Mouse (Mus musculus) ES-E14 (cell line): ENCODE data around the gene Adam21. TPM values are rescaled to one million over a fixed set of nuclear protein-coding genes. Genes with fewer than 3 reads are reported as not detected.

Experiments used
- DNase-seq: peaks from one replicate; pipeline ENCODE4 v3.0.0-alpha.2; 2013; ENCODE audit warnings: low read depth, low spot score
- H3K27ac ChIP-seq: 2 replicates; pipeline ENCODE4 v1.5.1; 2012; ENCODE audit warnings: low read depth, mild to moderate bottlenecking, low read length, moderate library complexity, mixed read lengths; ENCODE audit not compliant: poor library complexity, insufficient read depth, severe bottlenecking
- H3K36me3 ChIP-seq: 2 replicates; pipeline ENCODE4 v1.6.1; 2012; ENCODE audit warnings: mild to moderate bottlenecking, low read length, moderate library complexity, mixed read lengths; ENCODE audit not compliant: control insufficient read depth, poor library complexity, insufficient read depth, severe bottlenecking
- H3K4me1 ChIP-seq, 2 experiments: fragments of 150-350 bp in 1 of 2; sonication (generic) in 1 of 2; 2 replicates each; pipeline ENCODE4 v1.6.1; 2012; ENCODE audit warnings: low read length in 2 of 2, mild to moderate bottlenecking in 1 of 2, mixed read lengths in 1 of 2; ENCODE audit not compliant: control insufficient read depth in 2 of 2, insufficient read depth in 2 of 2, poor library complexity in 1 of 2
- H3K4me3 ChIP-seq, 2 experiments: fragments of 150-350 bp in 1 of 2; sonication (generic) in 1 of 2; 2 replicates each; pipeline ENCODE4 v1.5.1; 2012; ENCODE audit warnings: low read length in 2 of 2, low read depth in 1 of 2, mild to moderate bottlenecking in 1 of 2, mixed read lengths in 1 of 2; ENCODE audit not compliant: insufficient read depth in 1 of 2, poor library complexity in 1 of 2, severe bottlenecking in 1 of 2
- H3K9ac ChIP-seq: 2 replicates; pipeline ENCODE4 v1.6.1; 2012; ENCODE audit warnings: low read depth, mild to moderate bottlenecking, low read length, mixed read lengths; ENCODE audit not compliant: poor library complexity, insufficient read depth, severe bottlenecking
- H3K9me3 ChIP-seq: fragments of 150-350 bp; sonication (generic); 2 replicates; pipeline ENCODE4 v1.6.1; 2012; ENCODE audit warnings: low read depth, mild to moderate bottlenecking, low read length; ENCODE audit not compliant: control insufficient read depth, insufficient read depth
- CHD2 ChIP-seq: IDR thresholded peaks from 2 replicates; pipeline ENCODE4 v1.6.1; 2014; ENCODE audit warnings: mild to moderate bottlenecking, low read depth, low read length, inconsistent platforms
- HCFC1 ChIP-seq: IDR thresholded peaks from 2 replicates; pipeline ENCODE4 v1.6.1; 2012; ENCODE audit warnings: low read length, inconsistent platforms, borderline replicate concordance; ENCODE audit not compliant: insufficient read depth
- MAFK ChIP-seq: IDR thresholded peaks from 2 replicates; pipeline ENCODE4 v1.6.1; 2014; ENCODE audit warnings: mild to moderate bottlenecking, low read depth, low read length, inconsistent platforms; ENCODE audit not compliant: insufficient read depth
- ZC3H11A ChIP-seq: IDR thresholded peaks from 2 replicates; pipeline ENCODE4 v1.6.1; 2012; ENCODE audit warnings: low read depth, mild to moderate bottlenecking, inconsistent platforms, low read length, borderline replicate concordance
- ZNF384 ChIP-seq: IDR thresholded peaks from 2 replicates; pipeline ENCODE4 v1.6.1; 2012; ENCODE audit warnings: low read depth, low read length, inconsistent platforms
- in situ Hi-C, 2 experiments: fragments of 600-800 bp; cut with MboI; formaldehyde crosslinking; loops; one replicate each; pipeline ENCODE4 v1.15.1; 2025; ENCODE audit warnings: low sequenced_read_pairs in 2 of 2, inconsistent platforms in 1 of 2; ENCODE audit not compliant: unreplicated experiment in 2 of 2
- total RNA-seq: library from RNA; depleted of rRNA; stranded (reverse); fragments of 300-350 nt; gene quantifications from 2 replicates; pipeline ENCODE4 v1.2.3, GENCODE M21; 2012

Adam21 gene
- total RNA-seq, 1 experiment = 0.45 TPM

DNA sequence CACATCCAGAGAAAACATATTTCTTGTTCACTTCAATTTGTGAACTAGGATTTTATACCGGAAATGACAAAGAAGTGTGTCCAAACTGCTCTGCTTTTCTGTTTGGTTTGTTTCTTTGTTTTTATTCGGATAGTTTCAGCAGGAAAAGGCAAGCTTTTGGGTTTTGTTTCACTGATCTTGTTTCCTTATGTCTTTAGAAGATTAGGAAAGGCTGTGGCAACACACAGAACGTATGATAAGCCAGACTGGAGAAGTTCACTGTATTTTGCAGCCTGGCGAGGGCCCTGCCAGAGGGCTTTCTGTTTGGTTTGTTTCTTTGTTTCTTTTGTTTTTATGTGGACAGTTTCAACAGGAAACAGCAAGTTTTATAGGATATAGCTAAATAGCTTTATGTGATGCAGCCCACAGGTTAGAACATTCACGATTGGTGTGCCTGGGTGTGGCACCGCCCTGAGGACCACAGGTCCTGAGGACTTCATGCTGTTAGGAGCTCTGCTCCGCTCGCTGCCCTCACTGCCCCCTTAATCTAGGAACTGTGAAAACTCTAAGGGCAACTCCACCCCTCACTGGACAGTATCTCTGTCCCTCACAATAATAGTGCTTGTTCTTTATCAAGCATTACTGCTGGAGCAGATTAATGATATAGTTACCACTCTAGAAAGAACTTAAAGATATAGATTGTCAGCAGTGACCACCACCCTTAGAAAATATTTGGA is 28.4 kb upstream of the Adam21 start:
- H3K4me1 ChIP-seq = peaks cover 0 to 7% of the 10 kb centered on the region in 2 experiments; a peak in 1 of 4 replicates
- no peaks in the 10 kb centered on the region for H3K36me3 ChIP-seq
- DNase-seq = no peak
- no peak for TF ChIP-seq ZNF384
- no peak for TF ChIP-seq ZC3H11A
- TF ChIP-seq CHD2 = no peak
- TF ChIP-seq HCFC1 = no peak
- no peak for TF ChIP-seq MAFK
- no peak overlapping the region for H3K9ac ChIP-seq
- no peak overlapping the region for H3K27ac ChIP-seq
- H3K9me3 ChIP-seq = no peaks in the 10 kb centered on the region
- H3K4me3 ChIP-seq = no peak overlapping the region
- in situ Hi-C loops = no loop called here

- Histone ChIP-seq H3K4me1 (peaks cover 0 to 7% of the 10 kb centered on the region in 2 experiments; a peak in 1 of 4 replicates), H3K9me3 (no peaks in the 10 kb centered on the region), H3K9ac (peak within 1 kb of the TSS; percentile 95), H3K36me3 (peaks cover 5% of the 10 kb centered on the region), H3K27ac (no peak within 1 kb of the TSS; the same call in 1 of the 2 replicates), H3K4me3 (peak within 1 kb of the TSS; percentile 96 to 99)
- TF ChIP-seq ZNF384 (peak; percentile 100), HCFC1 (peak; percentile 92), ZC3H11A (no peak), CHD2 (no peak), MAFK (peak; percentile 57; the same call in 1 of the 2 replicates)
- DNase-seq = peak; percentile 98
- in situ Hi-C loops = no loop called here
Observed at GRCm38 (mm10) chr12:81594902-81595671, 26.8 kb upstream of the Adam21 start, which contains the start of gene Med6. Med6 (minus strand) TSS chr12:81595008.

DNA sequence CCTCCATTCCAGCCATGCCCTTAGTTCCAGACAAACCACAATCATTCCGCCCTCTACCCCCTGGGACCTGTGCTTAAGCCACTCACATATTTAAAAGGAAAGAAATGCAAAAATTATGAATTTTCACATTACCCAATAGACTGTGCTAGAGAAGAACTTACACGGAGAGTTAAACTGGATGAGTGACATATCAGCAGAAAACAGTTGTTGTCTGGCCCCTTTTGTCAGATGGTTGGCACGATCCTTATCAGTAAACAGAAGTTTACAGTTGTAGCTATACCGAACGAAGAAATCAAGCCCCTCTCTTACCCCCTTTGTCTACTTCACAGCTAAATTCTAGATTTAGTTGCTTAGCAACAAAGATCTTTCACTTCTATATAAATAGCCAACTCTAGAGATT is 343 bp downstream of the Adam21 start:
- peaks cover 5% of the 10 kb centered on the region for H3K9me3 ChIP-seq
- peaks cover 5% of the 10 kb centered on the region for H3K36me3 ChIP-seq
- no peak for DNase-seq
- H3K4me1 ChIP-seq = no peaks in the 10 kb centered on the region
- no peak overlapping the region for H3K27ac ChIP-seq
- in situ Hi-C loops = no loop called here
- TF ChIP-seq MAFK (no peak), ZNF384 (no peak), CHD2 (no peak), HCFC1 (no peak), ZC3H11A (no peak)
- no peak overlapping the region for H3K4me3 ChIP-seq
- H3K9ac ChIP-seq = no peak overlapping the region

- Histone ChIP-seq H3K27ac (no peak overlapping the region), H3K9me3 (peaks cover 5% of the 10 kb centered on the region), H3K36me3 (no peaks in the 10 kb centered on the region), H3K4me3 (no peak overlapping the region), H3K4me1 (no peaks in the 10 kb centered on the region), H3K9ac (no peak overlapping the region)
- DNase-seq = no peak
- TF ChIP-seq ZC3H11A (no peak), ZNF384 (no peak), MAFK (no peak), CHD2 (no peak), HCFC1 (no peak)
- in situ Hi-C loops = no loop called here
Observed at GRCm38 (mm10) chr12:81564173-81564572, 4.1 kb downstream of the Adam21 start.
